Mouse (Mus musculus): ENCODE data around the gene Btc.

Btc gene

DNA sequence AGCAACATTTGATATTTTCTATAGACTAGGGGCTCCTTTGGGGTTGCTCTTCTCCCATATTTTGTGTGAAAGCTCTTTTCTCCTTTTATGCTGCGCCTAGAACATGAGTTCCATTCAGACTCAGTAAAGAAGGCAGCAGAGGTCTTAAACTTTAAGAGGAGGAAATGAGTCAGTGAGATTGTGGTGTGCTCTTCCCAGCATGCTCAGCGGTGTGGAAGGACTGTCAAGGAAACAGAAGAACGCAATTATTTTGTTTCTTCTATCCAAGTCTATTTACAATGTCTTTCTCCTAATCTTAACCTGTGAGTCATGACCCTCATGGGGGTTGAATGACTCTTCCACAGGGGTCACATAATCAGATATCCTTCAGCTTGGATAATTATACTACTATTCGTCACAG is 82.4 kb downstream of the Btc start:
- no peak for DNase-seq (ENCODE audit: low spot score)

DNA sequence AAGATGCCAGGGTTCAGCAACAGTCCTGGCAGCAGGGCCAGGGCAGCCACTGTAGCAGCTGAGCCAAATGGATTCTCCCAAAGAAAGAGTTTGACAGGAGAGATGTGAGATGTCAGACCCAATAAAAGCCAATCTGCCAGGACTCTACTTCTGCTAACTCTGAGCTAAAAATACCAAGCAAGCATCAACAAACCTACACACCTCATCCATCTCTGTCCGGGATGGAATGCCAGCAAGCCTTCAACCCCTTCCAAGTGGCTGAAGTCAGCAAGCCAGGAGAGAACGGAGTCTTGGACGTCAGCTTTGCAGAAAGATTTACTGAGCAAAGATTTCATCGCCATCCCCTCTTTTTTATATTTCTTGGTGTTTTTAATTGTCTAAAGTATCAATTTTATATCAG is 88.8 kb downstream of the Btc start:
- no peak for DNase-seq (ENCODE audit: low spot score)

DNA sequence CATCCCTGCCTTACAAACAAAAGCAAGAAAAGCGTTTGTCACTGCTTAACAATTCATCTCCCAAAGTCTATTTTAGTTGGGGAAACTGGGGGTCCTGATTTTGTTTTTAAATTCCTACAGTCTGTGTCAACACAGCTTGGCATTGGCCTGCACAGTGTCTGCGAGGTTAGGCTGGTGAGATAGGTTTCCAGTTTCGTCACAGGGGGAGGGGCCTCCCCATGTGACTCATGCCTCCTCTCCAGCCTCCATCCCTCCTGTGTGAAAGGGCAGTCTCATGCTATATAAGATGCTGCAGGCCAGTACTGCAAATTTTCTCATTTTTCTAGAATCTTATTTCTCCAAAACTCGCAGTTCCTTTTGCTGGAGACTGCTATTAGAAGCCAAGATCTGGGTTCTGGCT is 91.0 kb downstream of the Btc start:
- no peak for DNase-seq (ENCODE audit: low spot score)

GRCm38 (mm10) chr5:91308576-91308975 is 94.2 kb downstream of the Btc start:
- DNase-seq (ENCODE audit: low spot score), result no peak

DNA sequence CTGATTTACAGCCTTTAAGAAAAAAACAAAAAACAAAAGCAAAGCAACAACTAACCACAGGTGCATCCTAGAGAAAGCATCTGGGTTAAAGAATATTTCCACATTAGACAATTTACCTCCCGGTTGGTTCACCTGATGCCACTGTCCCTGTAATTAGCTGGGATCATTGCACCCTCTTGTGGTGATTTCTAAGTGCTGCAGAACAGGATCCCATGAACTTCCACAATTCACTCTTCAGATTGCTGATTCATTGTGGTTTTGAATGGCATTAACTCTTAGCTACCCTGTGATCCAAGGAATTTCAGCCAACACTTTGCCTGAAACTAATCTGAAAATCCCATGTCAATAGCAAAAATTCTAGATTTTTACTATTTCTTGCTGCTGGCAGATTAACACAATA is 94.9 kb downstream of the Btc start:
- peak; percentile 18 for DNase-seq (ENCODE audit: low spot score)
